Mouse (Mus musculus) CH12.LX (cell line): ENCODE data around the gene Esp22. TPM values are rescaled to one million over a fixed set of nuclear protein-coding genes. Genes with fewer than 3 reads are reported as not detected.
"Not testable (repeated sequence)": the region's sequence is repeated elsewhere in the genome, so short reads cannot be mapped to it uniquely, and the experiment has no call there.

Source experiments
- DNase-seq: peaks from one replicate; pipeline ENCODE4 v3.0.0-alpha.2; 2013; ENCODE audit errors: extremely low read depth
- H3K27ac ChIP-seq: 2 replicates; pipeline ENCODE4 v1.5.1; 2012; ENCODE audit warnings: low read depth, mild to moderate bottlenecking, control low read depth, moderate library complexity; ENCODE audit not compliant: insufficient read depth
- H3K27me3 ChIP-seq: replicated peaks from 2 replicates; pipeline ENCODE3; 2012; ENCODE audit warnings: inconsistent platforms
- H3K36me3 ChIP-seq, 2 experiments: replicated peaks in 1 of 2; 2 replicates each; pipeline versions ENCODE3 to v1.6.1; 2012; ENCODE audit warnings: inconsistent platforms in 1 of 2, low read length in 1 of 2, mild to moderate bottlenecking in 1 of 2, mixed read lengths in 1 of 2, moderate library complexity in 1 of 2; ENCODE audit not compliant: control insufficient read depth in 1 of 2, insufficient read depth in 1 of 2
- H3K4me1 ChIP-seq, 2 experiments: 2 replicates each; pipeline ENCODE4 v1.6.1; 2012; ENCODE audit warnings: inconsistent platforms in 1 of 2, moderate library complexity in 1 of 2; ENCODE audit not compliant: insufficient read depth in 2 of 2, control insufficient read depth in 1 of 2
- H3K4me2 ChIP-seq: 2 replicates; pipeline ENCODE4 v1.6.1; 2012; ENCODE audit warnings: low read depth, mild to moderate bottlenecking, control low read depth; ENCODE audit not compliant: poor library complexity, insufficient read depth, severe bottlenecking
- H3K4me3 ChIP-seq, 3 experiments: fragments of 150-350 bp in 1 of 3; sonication (generic) in 1 of 3; replicated peaks in 1 of 3; 2 replicates each; pipeline versions ENCODE3 to v1.5.1; 2011 to 2012; ENCODE audit warnings: low read depth in 2 of 3, low read length in 2 of 3, mild to moderate bottlenecking in 2 of 3, moderate library complexity in 2 of 3, control low read depth in 1 of 3, improper control_type of control experiment in 1 of 3, inconsistent platforms in 1 of 3, mixed read lengths in 1 of 3; ENCODE audit not compliant: poor library complexity in 1 of 3
- H3K79me2 ChIP-seq: replicated peaks from 2 replicates; pipeline ENCODE4 v1.6.1; 2012; ENCODE audit warnings: mild to moderate bottlenecking, moderate library complexity; ENCODE audit not compliant: control insufficient read depth, poor library complexity, insufficient read depth, severe bottlenecking; ENCODE audit errors: extremely low read depth
- H3K9ac ChIP-seq: 2 replicates; pipeline ENCODE4 v1.6.1; 2012; ENCODE audit warnings: low read depth, mild to moderate bottlenecking, control low read depth, moderate library complexity; ENCODE audit not compliant: insufficient read depth
- H3K9me3 ChIP-seq: replicated peaks from 2 replicates; pipeline ENCODE3; 2012; ENCODE audit warnings: low read length, inconsistent platforms, mixed read lengths
- CHD2 ChIP-seq: IDR thresholded peaks from 2 replicates; pipeline ENCODE4 v1.6.1; 2011; ENCODE audit warnings: low read length, improper control_type of control experiment
- NRF1 ChIP-seq: IDR thresholded peaks from 2 replicates; pipeline ENCODE4 v1.6.1; 2014; ENCODE audit warnings: low read depth, mild to moderate bottlenecking, inconsistent platforms, low read length, improper control_type of control experiment, moderate library complexity
- POLR2AphosphoS2 ChIP-seq: IDR thresholded peaks from 2 replicates; pipeline ENCODE4 v1.6.1; 2011; ENCODE audit warnings: low read depth, low read length, improper control_type of control experiment
- SMC3 ChIP-seq: IDR thresholded peaks from 2 replicates; pipeline ENCODE4 v1.6.1; 2011; ENCODE audit warnings: low read depth, low read length, improper control_type of control experiment
- TBP ChIP-seq: conservative IDR thresholded peaks from 2 replicates; pipeline ENCODE4 v1.6.1; 2011; ENCODE audit warnings: low read depth, low read length, improper control_type of control experiment
- ZKSCAN1 ChIP-seq: IDR thresholded peaks from 2 replicates; pipeline ENCODE4 v1.6.1; 2012; ENCODE audit warnings: low read depth, inconsistent platforms, low read length, improper control_type of control experiment, borderline replicate concordance
- ZNF384 ChIP-seq: IDR thresholded peaks from 2 replicates; pipeline ENCODE4 v1.6.1; 2012; ENCODE audit warnings: low read depth, low read length, improper control_type of control experiment, inconsistent platforms
- dilution Hi-C: fragments of 300-500 bp; cut with MboI; formaldehyde crosslinking; loops from 2 replicates; pipeline ENCODE4 v1.14.3; 2020; ENCODE audit warnings: low sequenced_read_pairs; ENCODE audit not compliant: extremely low pct_unique_long_range_greater_than_20kb, extremely low pct_ligation_motif_present
- in situ Hi-C: fragments of 300-500 bp; cut with MboI; formaldehyde crosslinking; loops from 3 replicates; pipeline ENCODE4 v1.14.3; 2019; ENCODE audit warnings: low sequenced_read_pairs, low pct_ligation_motif_present, low pct_unique_long_range_greater_than_20kb, mixed read lengths
- polyA plus RNA-seq: library from polyadenylated mRNA; unstranded; fragments of >175 nt; gene quantifications from 2 replicates; pipeline ENCODE4 v1.2.1, GENCODE M21; 2012; ENCODE audit warnings: low read depth; ENCODE audit not compliant: insufficient read length
- total RNA-seq, 2 experiments: library from RNA; depleted of rRNA; stranded (reverse); fragments of 300-350 nt in 1 of 2; fragments of >200 nt in 1 of 2; gene quantifications; 2 replicates each; pipeline ENCODE4 v1.2.3; 2012 to 2014

Esp22 gene
- total and polyA plus RNA-seq, 3 experiments = not detected

- in situ Hi-C loops = no loop called here
- H3K9me3 ChIP-seq = peaks cover 18% of the 10 kb centered on the region
- H3K27me3 ChIP-seq = no peaks in the 10 kb centered on the region
- dilution Hi-C loops = no loop called here
- H3K27ac ChIP-seq = no peak within 1 kb of the TSS
- H3K4me3 ChIP-seq = no peak within 1 kb of the TSS
- TF ChIP-seq POLR2AphosphoS2 (no peak), ZNF384 (no peak), TBP (no peak), CHD2 (no peak), NRF1 (no peak), SMC3 (no peak), ZKSCAN1 (no peak)
- no peak within 1 kb of the TSS for H3K4me2 ChIP-seq
- no peaks in the 10 kb centered on the region for H3K79me2 ChIP-seq
- H3K36me3 ChIP-seq = no peaks in the 10 kb centered on the region
- DNase-seq = no peak
- H3K9ac ChIP-seq = no peak within 1 kb of the TSS
- H3K4me1 ChIP-seq = no peaks in the 10 kb centered on the region
These were observed 18.2 kb upstream of the Esp22 start, which contains the start of gene Esp23 for GRCm38 (mm10) chr17:39076937-39077336. Gene Esp23 (minus strand): TSS chr17:39077037.

- H3K36me3 ChIP-seq, H3K9me3 ChIP-seq, H3K27me3 ChIP-seq, dilution Hi-C loops, H3K79me2 ChIP-seq, H3K27ac ChIP-seq, in situ Hi-C loops, H3K4me1 ChIP-seq, H3K4me3 ChIP-seq, H3K9ac ChIP-seq, H3K4me2 ChIP-seq, DNase-seq: not testable (repeated sequence)
These were observed 12.0 kb downstream of the Esp22 start for GRCm38 (mm10) chr17:39107126-39107525.

- H3K36me3 ChIP-seq, H3K27ac ChIP-seq, in situ Hi-C loops, H3K4me2 ChIP-seq, H3K9me3 ChIP-seq, H3K4me3 ChIP-seq, DNase-seq, H3K79me2 ChIP-seq, H3K4me1 ChIP-seq, dilution Hi-C loops, H3K27me3 ChIP-seq, H3K9ac ChIP-seq: not testable (repeated sequence)
These were observed 34.0 kb downstream of the Esp22 start for GRCm38 (mm10) chr17:39129156-39129555.

Other genes with a start within 250 kb of the Esp22 start
- not detected in 2 replicates for gene Esp24, start 58.6 kb upstream of the Esp22 start, total RNA-seq (2012; rRNA removed)
- not detected in 2 replicates for gene Esp24, start 58.6 kb upstream of the Esp22 start, total RNA-seq (2014; rRNA removed)
- not detected in 2 replicates for gene Esp24, start 58.6 kb upstream of the Esp22 start, polyA plus RNA-seq
- not detected in 2 replicates for gene Gm21903, start 52.0 kb upstream of the Esp22 start, total RNA-seq (2012; rRNA removed)
- not detected in 2 replicates for gene Gm21903, start 52.0 kb upstream of the Esp22 start, total RNA-seq (2014; rRNA removed)
- not detected in 2 replicates for gene Gm21903, start 52.0 kb upstream of the Esp22 start, polyA plus RNA-seq
- gene Esp23, start 18.3 kb upstream of the Esp22 start, total RNA-seq (2012; rRNA removed) = not detected in 2 replicates
- not detected in 2 replicates for gene Esp23, start 18.3 kb upstream of the Esp22 start, total RNA-seq (2014; rRNA removed)
- gene Esp23, start 18.3 kb upstream of the Esp22 start, polyA plus RNA-seq = not detected in 2 replicates